Mouse (Mus musculus) intestine, embryonic 15.5 days (tissue): ENCODE measurements at regions not wholly inside any gene's neighbourhood (a gene's known extent, or its start where the extent isn't known, plus 50 kb on each side); places are given as distances from the start of the nearest gene placed in this dataset.
"Not testable (repeated sequence)": the region's sequence is repeated elsewhere in the genome, so short reads cannot be mapped to it uniquely, and the experiment has no call there.

Source experiments
- ATAC-seq: fragments of 200-750 bp; cut with Nextera tagmentation; 2 replicates; pipeline ENCODE4 v1.8.0; 2017; ENCODE audit warnings: moderate TSS enrichment, moderate library complexity
- H3K27ac ChIP-seq: fragments of 300-500 bp; sonication (generic); 2 replicates; pipeline ENCODE4 v1.5.1; 2015; ENCODE audit warnings: mild to moderate bottlenecking, inconsistent platforms
- H3K27me3 ChIP-seq: fragments of 300-500 bp; sonication (generic); replicated peaks from 2 replicates; pipeline ENCODE4 v1.6.1; 2015; ENCODE audit warnings: inconsistent platforms
- H3K36me3 ChIP-seq: fragments of 300-500 bp; sonication (generic); 2 replicates; pipeline ENCODE4 v1.6.1; 2015; ENCODE audit warnings: inconsistent platforms
- H3K4me1 ChIP-seq: fragments of 300-500 bp; sonication (generic); replicated peaks from 2 replicates; pipeline ENCODE4 v1.6.1; 2015; ENCODE audit warnings: inconsistent platforms
- H3K4me2 ChIP-seq: fragments of 300-500 bp; sonication (generic); replicated peaks from 2 replicates; pipeline ENCODE4 v1.6.1; 2015; ENCODE audit warnings: mild to moderate bottlenecking, inconsistent platforms
- H3K4me3 ChIP-seq: fragments of 300-500 bp; sonication (generic); replicated peaks from 2 replicates; pipeline ENCODE4 v1.5.1; 2015; ENCODE audit warnings: inconsistent platforms
- H3K9ac ChIP-seq: fragments of 300-500 bp; sonication (generic); 2 replicates; pipeline ENCODE4 v1.6.1; 2015; ENCODE audit warnings: inconsistent platforms
- H3K9me3 ChIP-seq: fragments of 300-500 bp; sonication (generic); 2 replicates; pipeline ENCODE4 v1.6.1; 2016; ENCODE audit warnings: inconsistent platforms
- WGBS: fragments of 180-500 bp; shearing (Covaris S2); methylation state at CpG from one replicate; pipeline ENCODE4 v1.1.7; 2015; 5-methylcytosine and 5-hydroxymethylcytosine counted together

DNA sequence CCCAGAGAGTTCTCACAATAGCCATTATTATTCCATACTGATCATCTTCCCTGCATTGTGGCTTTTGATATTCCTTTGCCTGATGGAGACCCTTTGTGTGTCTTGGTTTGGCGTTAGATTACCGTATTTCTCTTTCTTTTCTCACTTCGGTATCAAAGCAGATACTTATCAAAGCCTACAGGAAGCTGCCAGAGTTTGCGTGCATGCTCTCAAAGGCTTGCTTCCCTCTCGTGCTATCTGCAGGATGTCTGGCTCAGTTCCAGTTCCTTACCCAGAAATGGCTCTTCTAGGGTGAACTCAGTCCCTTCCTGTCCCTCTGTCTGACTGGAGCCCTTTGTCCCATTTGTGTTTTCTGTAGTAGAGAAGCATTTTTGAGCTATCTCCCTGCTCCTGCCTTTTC lies 124.5 kb upstream of the Stt3b start:
- Histone ChIP-seq H3K36me3 (no peaks in the 10 kb centered on the region), H3K9me3 (0 out of 2 replicates have a peak, but pooled peaks cover 8% of the 10 kb centered on the region), H3K4me3 (no peak overlapping the region), H3K4me2 (no peak overlapping the region), H3K9ac (no peak overlapping the region), H3K27me3 (no peaks in the 10 kb centered on the region), H3K4me1 (no peaks in the 10 kb centered on the region), H3K27ac (no peak overlapping the region)
- ATAC-seq = no peak
- WGBS = 31% methylated on average over 5 of the region's 5 CpGs

DNA sequence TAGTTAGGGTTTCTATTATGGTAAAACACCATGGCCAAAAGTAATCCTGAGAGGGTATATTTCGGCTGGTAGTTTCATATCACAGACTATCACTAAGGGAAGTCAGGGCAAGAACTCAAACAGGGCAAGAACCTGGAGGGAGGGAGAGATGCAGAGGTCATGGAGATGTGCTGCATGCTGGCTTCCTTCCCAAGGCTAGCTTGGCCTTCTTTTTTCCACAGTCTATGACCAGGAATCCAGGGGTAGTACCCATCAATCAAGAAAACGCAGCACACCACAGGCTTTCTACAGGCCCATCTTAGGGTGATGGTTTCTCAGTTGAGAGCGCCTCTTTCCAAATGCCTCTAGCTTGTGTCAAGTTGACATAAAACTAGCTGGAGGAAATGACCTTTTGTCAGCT lies 126.1 kb upstream of the Stt3b start:
- H3K9me3 ChIP-seq = 0 out of 2 replicates have a peak, but pooled peaks cover 8% of the 10 kb centered on the region
- 81% methylated on average over 3 of the region's 3 CpGs for WGBS

GRCm38 (mm10) chr9:115438234-115438633 lies 128.0 kb upstream of the Stt3b start:
- WGBS = 97% methylated on average over 22 of the region's 22 CpGs
- not testable (repeated sequence) for ATAC-seq, H3K4me2 ChIP-seq, H3K36me3 ChIP-seq, H3K9me3 ChIP-seq, H3K9ac ChIP-seq, H3K27ac ChIP-seq, H3K4me1 ChIP-seq, H3K27me3 ChIP-seq, H3K4me3 ChIP-seq

More for the DNA sequence above, 126.1 kb upstream of the Stt3b start:
- H3K9ac ChIP-seq = no peak overlapping the region
- H3K4me2 ChIP-seq = no peak overlapping the region
- no peaks in the 10 kb centered on the region for H3K36me3 ChIP-seq
- no peak for ATAC-seq
- no peak overlapping the region for H3K4me3 ChIP-seq
- no peaks in the 10 kb centered on the region for H3K27me3 ChIP-seq
- no peak overlapping the region for H3K27ac ChIP-seq
- H3K4me1 ChIP-seq = no peaks in the 10 kb centered on the region

GRCm38 (mm10) chr9:115446681-115447080 lies 136.5 kb upstream of the Stt3b start:
- Histone ChIP-seq H3K27me3 (no peaks in the 10 kb centered on the region), H3K4me2 (no peak overlapping the region), H3K9me3 (no peaks in the 10 kb centered on the region), H3K9ac (no peak overlapping the region), H3K27ac (no peak overlapping the region), H3K36me3 (no peaks in the 10 kb centered on the region), H3K4me3 (no peak overlapping the region), H3K4me1 (no peaks in the 10 kb centered on the region)
- no peak for ATAC-seq
- WGBS = 84% methylated on average over 11 of the region's 11 CpGs

DNA sequence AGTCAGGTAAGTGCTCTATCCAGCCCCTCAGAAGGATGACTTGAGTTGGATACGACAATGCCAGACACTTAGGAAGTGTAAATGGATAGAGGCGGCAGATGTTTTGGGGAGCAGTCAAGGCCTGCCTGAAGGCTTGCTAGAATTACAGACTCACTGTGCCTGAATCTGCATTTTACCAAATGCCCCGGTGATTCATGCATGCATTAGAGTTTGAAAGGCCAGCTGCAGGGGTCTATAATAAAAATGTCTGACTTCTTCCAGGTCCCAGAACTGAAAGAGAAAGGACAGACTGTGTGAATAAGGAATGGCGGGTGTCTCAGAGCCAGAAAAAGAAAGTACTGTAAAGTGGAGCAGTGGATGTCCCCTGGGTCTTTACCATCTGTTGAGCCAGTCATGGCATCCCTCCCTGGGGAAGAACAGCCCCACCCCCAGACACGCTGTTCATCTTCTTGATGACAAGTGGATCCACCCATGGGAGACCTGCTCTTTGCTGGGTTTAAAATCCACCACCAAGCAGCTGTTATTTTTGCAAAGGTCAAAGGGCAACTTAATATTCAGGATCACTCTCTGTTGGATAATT lies 140.6 kb upstream of the Stt3b start:
- no peak for ATAC-seq
- H3K36me3 ChIP-seq = no peaks in the 10 kb centered on the region
- H3K27ac ChIP-seq = no peak overlapping the region
- H3K9ac ChIP-seq = no peak overlapping the region
- H3K4me3 ChIP-seq = no peak overlapping the region
- no peak overlapping the region for H3K4me2 ChIP-seq
- no peaks in the 10 kb centered on the region for H3K27me3 ChIP-seq
- H3K4me1 ChIP-seq = no peaks in the 10 kb centered on the region
- 76% methylated on average over 5 of the region's 5 CpGs for WGBS
- no peaks in the 10 kb centered on the region for H3K9me3 ChIP-seq

- no peak; the same call in 1 of the 2 replicates for ATAC-seq
- WGBS = 81% methylated on average over 7 of the region's 7 CpGs
- H3K27me3 ChIP-seq = no peaks in the 10 kb centered on the region
These were observed 144.6 kb upstream of the Stt3b start for GRCm38 (mm10) chr9:115454771-115455170.

DNA sequence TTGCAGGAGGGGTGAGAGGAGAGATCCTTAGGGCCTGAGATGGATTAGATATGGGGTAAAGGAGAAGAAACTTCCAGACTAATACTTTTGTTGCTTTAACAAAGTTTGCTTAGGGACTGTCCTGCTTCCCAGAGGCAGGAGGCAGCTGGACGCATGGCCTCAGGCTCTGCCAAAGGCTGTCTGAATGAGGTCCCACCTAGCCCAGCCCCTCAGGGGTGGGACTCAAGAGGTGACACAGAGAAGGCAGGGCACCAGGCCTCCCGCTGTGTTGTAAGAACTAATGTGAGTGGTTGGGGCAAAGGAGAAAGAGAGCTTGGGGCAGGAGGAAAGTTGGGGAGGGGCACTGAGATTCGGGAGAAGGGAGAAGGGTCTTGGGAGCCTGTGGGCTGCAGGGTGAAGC lies 145.9 kb upstream of the Stt3b start:
- Histone ChIP-seq H3K9ac (no peak overlapping the region), H3K4me3 (no peak overlapping the region), H3K4me1 (no peaks in the 10 kb centered on the region), H3K27ac (no peak overlapping the region), H3K27me3 (no peaks in the 10 kb centered on the region), H3K36me3 (no peaks in the 10 kb centered on the region), H3K4me2 (no peak overlapping the region), H3K9me3 (no peaks in the 10 kb centered on the region)
- no peak for ATAC-seq
- 47% methylated on average over 3 of the region's 3 CpGs for WGBS

More at GRCm38 (mm10) chr9:115454771-115455170, 144.6 kb upstream of the Stt3b start:
- Histone ChIP-seq H3K4me2 (no peak overlapping the region), H3K9me3 (no peaks in the 10 kb centered on the region), H3K36me3 (no peaks in the 10 kb centered on the region), H3K9ac (no peak overlapping the region), H3K4me3 (no peak overlapping the region), H3K4me1 (no peaks in the 10 kb centered on the region), H3K27ac (no peak overlapping the region)

- H3K4me3 ChIP-seq = no peak overlapping the region
- H3K27me3 ChIP-seq = no peaks in the 10 kb centered on the region
- no peak overlapping the region for H3K9ac ChIP-seq
- WGBS = 47% methylated on average over 6 of the region's 6 CpGs
- H3K4me2 ChIP-seq = no peak overlapping the region
- no peaks in the 10 kb centered on the region for H3K9me3 ChIP-seq
- H3K27ac ChIP-seq = no peak overlapping the region
- no peak for ATAC-seq
- no peaks in the 10 kb centered on the region for H3K36me3 ChIP-seq
- no peaks in the 10 kb centered on the region for H3K4me1 ChIP-seq
These were observed 146.4 kb upstream of the Stt3b start for GRCm38 (mm10) chr9:115456638-115457037.

GRCm38 (mm10) chr9:115457889-115458710 lies 147.9 kb upstream of the Stt3b start:
- Histone ChIP-seq H3K4me2 (no peak overlapping the region), H3K9me3 (no peaks in the 10 kb centered on the region), H3K4me3 (no peak overlapping the region), H3K9ac (no peak overlapping the region), H3K4me1 (no peaks in the 10 kb centered on the region), H3K27me3 (no peaks in the 10 kb centered on the region), H3K36me3 (no peaks in the 10 kb centered on the region), H3K27ac (no peak overlapping the region)
- no peak for ATAC-seq
- WGBS = 64% methylated on average over 21 of the region's 21 CpGs

DNA sequence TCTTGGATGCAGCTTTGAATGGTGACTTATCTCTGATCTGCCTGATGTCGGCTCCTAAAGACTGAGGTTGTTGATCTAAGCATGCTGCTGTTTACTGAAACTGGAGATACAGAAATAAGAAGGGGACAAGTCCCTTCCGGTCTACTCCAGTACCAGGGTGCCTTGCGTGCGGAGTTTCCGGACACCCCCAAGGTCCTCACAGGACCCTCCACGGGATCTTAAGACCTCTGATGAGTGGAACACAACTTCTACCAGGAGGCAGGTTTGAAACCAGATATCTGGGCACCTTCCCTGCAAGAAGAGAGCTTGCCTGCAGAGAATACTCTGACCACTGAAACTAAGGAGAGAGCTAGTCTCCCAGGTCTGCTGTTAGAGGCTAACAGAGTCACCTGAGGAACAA lies 148.9 kb upstream of the Stt3b start:
- H3K4me1 ChIP-seq, H3K4me2 ChIP-seq, H3K9me3 ChIP-seq, H3K27ac ChIP-seq, H3K36me3 ChIP-seq, ATAC-seq, H3K9ac ChIP-seq, H3K27me3 ChIP-seq, H3K4me3 ChIP-seq: not testable (repeated sequence)
- WGBS = 84% methylated on average over 6 of the region's 6 CpGs

DNA sequence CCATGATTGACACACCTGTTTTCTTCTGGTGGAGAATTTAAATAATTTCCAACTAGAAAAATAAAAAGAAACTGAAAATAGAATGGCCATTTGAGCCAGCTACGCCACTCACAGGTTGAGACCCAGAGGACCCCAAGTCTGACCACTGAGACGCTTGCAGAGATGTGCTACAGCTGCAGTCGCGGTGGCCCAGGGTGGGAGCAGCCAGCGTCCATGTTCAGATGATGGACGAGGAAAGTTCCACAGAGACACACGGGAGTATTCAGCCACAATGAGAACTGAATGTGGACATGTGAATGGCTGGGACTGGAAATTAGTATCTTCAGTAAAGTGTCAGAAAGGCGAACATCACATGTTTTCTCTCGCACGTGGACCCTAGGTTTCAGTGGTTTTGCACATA lies 155.1 kb upstream of the Stt3b start:
- no peak overlapping the region for H3K4me2 ChIP-seq
- no peak overlapping the region for H3K27ac ChIP-seq
- no peak for ATAC-seq
- no peaks in the 10 kb centered on the region for H3K9me3 ChIP-seq
- H3K9ac ChIP-seq = no peak overlapping the region
- H3K27me3 ChIP-seq = no peaks in the 10 kb centered on the region
- WGBS = 88% methylated on average over 10 of the region's 10 CpGs
- no peaks in the 10 kb centered on the region for H3K4me1 ChIP-seq
- H3K36me3 ChIP-seq = no peaks in the 10 kb centered on the region
- H3K4me3 ChIP-seq = no peak overlapping the region

GRCm38 (mm10) chr9:115468641-115469040 lies 158.4 kb upstream of the Stt3b start:
- no peaks in the 10 kb centered on the region for H3K36me3 ChIP-seq
- ATAC-seq = no peak
- 81% methylated on average over 2 of the region's 2 CpGs for WGBS

GRCm38 (mm10) chr9:115471582-115471981 lies 161.4 kb upstream of the Stt3b start:
- WGBS = 94% methylated on average over 6 of the region's 6 CpGs
- Histone ChIP-seq H3K4me3 (no peak overlapping the region), H3K9me3 (no peaks in the 10 kb centered on the region), H3K27me3 (no peaks in the 10 kb centered on the region), H3K9ac (no peak overlapping the region), H3K36me3 (no peaks in the 10 kb centered on the region), H3K4me1 (no peaks in the 10 kb centered on the region), H3K4me2 (no peak overlapping the region), H3K27ac (no peak overlapping the region)
- no peak for ATAC-seq

More at GRCm38 (mm10) chr9:115468641-115469040, 158.4 kb upstream of the Stt3b start:
- no peak overlapping the region for H3K9ac ChIP-seq
- no peak overlapping the region for H3K27ac ChIP-seq
- H3K4me2 ChIP-seq = no peak overlapping the region
- H3K4me1 ChIP-seq = no peaks in the 10 kb centered on the region
- no peaks in the 10 kb centered on the region for H3K9me3 ChIP-seq
- no peak overlapping the region for H3K4me3 ChIP-seq
- H3K27me3 ChIP-seq = no peaks in the 10 kb centered on the region
